Mouse (Mus musculus): Measurements from ENCODE around the gene 1700009N14Rik. TPM values are rescaled to one million over a fixed set of nuclear protein-coding genes. Genes with fewer than 3 reads are reported as not detected.

Gene 1700009N14Rik
- not detected in 2 replicates for polyA plus RNA-seq (2012; rRNA removed)

DNA sequence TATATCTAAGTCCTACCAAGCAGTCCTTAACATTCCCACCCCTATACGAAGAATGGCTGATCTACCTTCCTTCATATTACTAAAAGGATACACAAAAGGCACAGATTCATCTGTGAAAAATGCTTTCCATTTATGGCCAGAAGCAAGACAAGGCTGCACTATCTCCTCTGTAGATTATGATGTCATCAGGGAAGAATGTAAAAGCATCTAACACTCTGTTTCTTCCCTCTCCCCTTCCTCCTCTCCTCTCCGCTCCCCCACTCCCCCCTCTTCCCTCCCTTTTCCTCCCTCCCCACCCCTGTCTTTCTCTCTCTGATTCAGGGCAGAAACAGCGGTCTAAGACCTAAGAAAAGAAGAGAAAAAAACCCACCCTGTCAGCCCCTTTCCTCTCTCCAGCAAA, at the start of gene 1700009N14Rik:
TSS of gene 1700009N14Rik (plus strand) at position 227 of the 400 bp plus-strand sequence.

All from colon, adult 2 months (tissue).